Mouse (Mus musculus): ENCODE measurements around the gene Dnajc1.

DNA sequence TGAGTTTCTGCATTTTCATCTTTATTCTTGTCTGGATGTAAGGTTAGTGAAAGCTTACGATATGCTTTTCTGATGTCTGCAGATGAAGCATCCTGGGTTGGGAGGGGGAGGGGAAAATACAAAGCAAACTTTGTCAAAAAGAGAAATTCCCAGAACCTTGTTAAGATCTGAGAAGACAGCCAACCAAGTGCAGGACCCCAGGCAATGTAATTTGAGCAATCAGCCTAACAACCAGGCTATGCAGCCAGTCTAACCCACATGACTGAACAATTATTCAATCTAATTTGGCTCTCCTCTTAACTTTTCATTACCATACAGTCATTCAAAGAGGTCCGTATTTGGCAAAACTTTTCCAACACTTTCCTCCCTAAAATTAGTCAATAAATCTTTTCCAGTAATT is 75.7 kb downstream of the Dnajc1 start:
- no peak for TF ChIP-seq HCFC1 (IDR thresholded peaks at IDR 0.05; ENCODE audit: borderline replicate concordance, insufficient read depth, low read length)
- TF ChIP-seq ZC3H11A (IDR thresholded peaks at IDR 0.05; ENCODE audit: borderline replicate concordance, low read depth, low read length) = no peak
- TF ChIP-seq MAFK (IDR thresholded peaks at IDR 0.05; ENCODE audit: insufficient read depth, low read depth, low read length) = no peak
- TF ChIP-seq ZNF384 (IDR thresholded peaks at IDR 0.05; ENCODE audit: low read depth, low read length) = no peak
- no peak for TF ChIP-seq CHD2 (IDR thresholded peaks at IDR 0.05; ENCODE audit: low read depth, low read length)

Measured in ES-E14 (cell line).